Mouse (Mus musculus) liver, embryonic 14.5 days (tissue): Measurements from ENCODE around the gene Gng8. TPM values are rescaled to one million over a fixed set of nuclear protein-coding genes. Genes with fewer than 3 reads are reported as not detected.

Experiments used
- ATAC-seq: fragments of 200-750 bp; cut with Nextera tagmentation; 2 replicates; pipeline ENCODE4 v1.8.0; 2017; ENCODE audit warnings: moderate number of reproducible peaks, mild to moderate bottlenecking, moderate library complexity; ENCODE audit not compliant: insufficient read depth
- DNase-seq, 3 experiments: peaks; one replicate each; pipeline ENCODE4 v3.0.0-alpha.2; 2012 to 2013; ENCODE audit warnings: low read depth in 3 of 3, low spot score in 3 of 3
- H3K27ac ChIP-seq: fragments of 300-500 bp; sonication (generic); 2 replicates; pipeline ENCODE4 v1.5.1; 2014; ENCODE audit warnings: moderate library complexity, mild to moderate bottlenecking, control low read depth, inconsistent platforms
- H3K27me3 ChIP-seq: fragments of 300-500 bp; sonication (generic); 2 replicates; pipeline ENCODE4 v1.6.1; 2014; ENCODE audit warnings: mild to moderate bottlenecking, low read length, moderate library complexity; ENCODE audit not compliant: control insufficient read depth, insufficient read depth
- H3K36me3 ChIP-seq: fragments of 300-500 bp; sonication (generic); replicated peaks from 2 replicates; pipeline ENCODE4 v1.6.1; 2014; ENCODE audit warnings: low read depth; ENCODE audit not compliant: control insufficient read depth, insufficient read depth
- H3K4me1 ChIP-seq, 2 experiments: fragments of 200-500 bp in 1 of 2; fragments of 300-500 bp in 1 of 2; sonication (generic) in 1 of 2; replicated peaks; 2 replicates each; pipeline ENCODE4 v1.6.1; 2012 to 2014; ENCODE audit warnings: antibody characterized with exemption in 1 of 2, inconsistent platforms in 1 of 2, low read length in 1 of 2; ENCODE audit not compliant: control insufficient read depth in 2 of 2, insufficient read depth in 2 of 2
- H3K4me2 ChIP-seq: fragments of 300-500 bp; sonication (generic); 2 replicates; pipeline ENCODE4 v1.6.1; 2014; ENCODE audit warnings: low read depth, mild to moderate bottlenecking, control low read depth, moderate library complexity
- H3K4me3 ChIP-seq, 2 experiments: fragments of 200-500 bp in 1 of 2; fragments of 300-500 bp in 1 of 2; sonication (generic) in 1 of 2; 2 replicates each; pipeline ENCODE4 v1.5.1; 2012 to 2014; ENCODE audit warnings: low read depth in 2 of 2, low read length in 2 of 2, mild to moderate bottlenecking in 2 of 2, control low read depth in 1 of 2, inconsistent platforms in 1 of 2, moderate library complexity in 1 of 2; ENCODE audit not compliant: insufficient read depth in 1 of 2
- H3K9ac ChIP-seq: fragments of 300-500 bp; sonication (generic); replicated peaks from 2 replicates; pipeline ENCODE4 v1.6.1; 2014; ENCODE audit warnings: mild to moderate bottlenecking, control low read depth, moderate library complexity
- H3K9me3 ChIP-seq: fragments of 300-500 bp; sonication (generic); 2 replicates; pipeline ENCODE4 v1.6.1; 2016; ENCODE audit warnings: low read length, mixed read lengths; ENCODE audit not compliant: control insufficient read depth
- CTCF ChIP-seq: IDR thresholded peaks from 2 replicates; pipeline ENCODE4 v1.5.1; 2016; ENCODE audit warnings: antibody characterized with exemption, low read depth, control low read depth
- EP300 ChIP-seq: IDR thresholded peaks from 2 replicates; pipeline ENCODE4 v1.6.1; 2016; ENCODE audit warnings: antibody characterized with exemption, low read depth
- WGBS: fragments of 180-500 bp; shearing (Covaris S2); extraction: QIAGEN DNeasy Blood & Tissue Kit; methylation state at CpG from one replicate; pipeline ENCODE4 v1.1.7; 2014; ENCODE audit not compliant: insufficient replicate concordance; 5-methylcytosine and 5-hydroxymethylcytosine counted together
- polyA plus RNA-seq, 2 experiments: library from polyadenylated mRNA; depleted of rRNA in 1 of 2; stranded (reverse) in 1 of 2; unstranded in 1 of 2; fragments of >200 nt; fragmentation: Nextera tagmentation in 1 of 2; extraction: Ambion mirVana in 1 of 2; gene quantifications; 2 replicates each; pipeline versions ENCODE4 v1.2.1 to v1.2.3; 2012 to 2014

The Gng8 gene
- polyA plus RNA-seq, 2 experiments, result 0.47 TPM; not detected in 1

DNA sequence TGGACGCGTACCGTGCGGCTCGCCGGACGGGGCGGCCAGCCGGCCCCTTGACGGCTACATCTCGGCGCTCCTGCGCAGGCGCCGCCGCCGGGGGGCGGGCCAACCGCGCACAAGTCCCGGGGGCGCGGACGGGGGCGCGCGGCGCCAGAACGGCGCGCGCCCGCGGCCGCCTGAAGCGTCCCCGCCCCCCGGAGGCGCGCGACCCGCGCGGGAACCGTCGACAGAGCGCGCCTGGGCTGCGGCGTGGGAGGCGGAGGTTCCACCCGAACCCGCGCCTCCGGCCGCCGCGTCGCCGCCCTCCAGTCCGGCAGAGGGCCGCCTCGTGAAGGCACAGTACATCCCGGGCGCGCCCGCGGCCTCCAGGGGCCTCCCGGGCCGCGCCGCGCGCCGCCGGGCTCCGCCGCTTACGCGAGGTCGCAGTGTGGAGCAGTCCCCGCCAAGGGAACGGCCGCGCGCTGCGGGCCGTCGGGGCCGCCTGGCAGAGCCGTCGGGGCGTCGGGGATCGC is 6.3 kb upstream of the Gng8 start:
- no peak overlapping the region for H3K9ac ChIP-seq
- no peak for TF ChIP-seq CTCF
- WGBS, result 9% methylated on average over 79 of the region's 95 CpGs
- peak overlapping the region in 1 of 2 experiments; percentile 17; a peak in 2 of 4 replicates for H3K4me3 ChIP-seq
- no peak for DNase-seq
- no peaks in the 10 kb centered on the region for H3K4me1 ChIP-seq
- H3K36me3 ChIP-seq, result no peaks in the 10 kb centered on the region
- no peak overlapping the region for H3K27ac ChIP-seq
- peaks cover 37% of the 10 kb centered on the region for H3K27me3 ChIP-seq
- ATAC-seq, result no peak
- H3K4me2 ChIP-seq, result peak overlapping the region; percentile 4; the same call in 1 of the 2 replicates
- H3K9me3 ChIP-seq, result peaks cover 2% of the 10 kb centered on the region

DNA sequence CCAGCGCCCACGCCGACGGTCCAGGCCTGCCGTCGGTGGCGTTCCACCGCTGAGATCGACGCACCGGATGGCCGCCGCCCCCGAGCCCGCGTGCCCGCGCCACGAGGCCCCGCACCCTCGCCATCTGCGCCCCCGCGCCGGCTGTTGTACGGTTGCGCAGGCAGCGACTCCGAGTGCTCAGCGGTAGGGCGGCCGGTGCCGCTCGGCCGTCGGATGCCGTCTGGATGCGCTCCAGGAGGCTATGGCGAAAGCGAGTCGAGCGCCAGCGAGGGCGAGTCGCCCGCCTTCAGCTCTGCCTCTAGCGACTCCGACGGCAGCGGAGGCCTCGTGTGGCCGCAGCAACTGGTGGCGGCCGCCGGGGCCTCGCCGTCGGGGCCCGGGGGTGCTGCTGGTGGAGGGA is 5.7 kb upstream of the Gng8 start:
- DNase-seq (no peak), ATAC-seq (no peak)
- Histone ChIP-seq H3K36me3 (no peaks in the 10 kb centered on the region), H3K9ac (no peak overlapping the region), H3K4me3 (no peak overlapping the region), H3K4me1 (no peaks in the 10 kb centered on the region), H3K4me2 (no peak overlapping the region), H3K27me3 (peaks cover 43% of the 10 kb centered on the region), H3K27ac (no peak overlapping the region), H3K9me3 (peaks cover 2% of the 10 kb centered on the region)
- TF ChIP-seq CTCF, result no peak
- no peak for TF ChIP-seq EP300
- WGBS, result 37% methylated on average over 59 of the region's 59 CpGs

DNA sequence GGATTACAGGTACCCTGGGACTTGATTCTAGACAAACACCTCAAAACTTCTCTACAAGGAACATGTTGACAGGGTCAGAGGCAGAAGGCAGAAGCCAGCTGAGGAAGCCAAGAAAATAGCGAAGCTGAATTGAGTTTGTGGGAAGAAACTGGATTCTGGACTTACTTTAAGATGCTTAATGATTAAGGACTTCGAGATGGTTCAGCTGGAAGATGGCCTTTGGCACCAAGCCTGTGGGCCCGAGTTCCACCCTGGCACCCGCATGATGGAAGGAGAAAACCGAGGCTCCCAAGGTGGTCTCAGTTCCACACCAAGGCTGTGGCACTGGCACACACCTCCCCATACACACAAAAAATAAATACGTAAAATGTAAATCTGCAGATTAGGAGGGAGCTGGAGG is 1.1 kb upstream of the Gng8 start:
- Histone ChIP-seq H3K9me3 (peaks cover 2% of the 10 kb centered on the region), H3K9ac (no peak overlapping the region), H3K4me3 (no peak overlapping the region), H3K4me1 (peaks cover 10 to 11% of the 10 kb centered on the region in 2 experiments), H3K27ac (no peak overlapping the region), H3K4me2 (no peak overlapping the region), H3K36me3 (no peaks in the 10 kb centered on the region), H3K27me3 (peaks cover 61% of the 10 kb centered on the region)
- DNase-seq (no peak), ATAC-seq (no peak)
- TF ChIP-seq CTCF (no peak), EP300 (no peak)
- WGBS, result 40% methylated on average over 6 of the region's 6 CpGs

DNA sequence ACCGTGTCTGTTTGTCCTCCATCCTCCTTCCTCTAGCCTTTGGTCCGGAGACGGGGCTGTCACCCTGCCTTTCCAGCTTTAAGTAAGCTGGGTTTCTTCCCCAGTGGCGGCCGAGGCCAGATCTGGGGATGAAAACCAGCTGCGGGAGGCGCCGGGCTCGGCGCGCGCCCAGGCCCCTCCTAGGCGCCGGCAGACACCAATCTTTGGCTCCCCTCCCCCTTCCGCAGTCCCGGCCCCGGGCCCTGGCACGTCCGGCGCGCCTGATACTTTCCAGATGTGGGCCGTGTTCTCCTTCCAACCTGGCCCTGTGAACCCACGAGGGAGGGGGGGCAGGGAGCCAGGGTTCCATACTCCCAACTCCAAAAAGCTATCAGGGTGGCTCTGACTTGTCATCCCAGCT is 642 bp upstream of the Gng8 start:
- H3K4me2 ChIP-seq, result no peak overlapping the region
- WGBS, result 3% methylated on average over 23 of the region's 23 CpGs
- peaks cover 2% of the 10 kb centered on the region; the same call in 1 of the 2 replicates for H3K9me3 ChIP-seq
- peaks cover 10 to 11% of the 10 kb centered on the region in 2 experiments for H3K4me1 ChIP-seq
- ATAC-seq (no peak), DNase-seq (no peak)
- TF ChIP-seq CTCF (no peak), EP300 (no peak)
- H3K9ac ChIP-seq, result no peak overlapping the region
- H3K27me3 ChIP-seq, result peaks cover 57% of the 10 kb centered on the region
- H3K27ac ChIP-seq, result no peak overlapping the region
- no peaks in the 10 kb centered on the region for H3K36me3 ChIP-seq
- H3K4me3 ChIP-seq, result no peak overlapping the region

DNA sequence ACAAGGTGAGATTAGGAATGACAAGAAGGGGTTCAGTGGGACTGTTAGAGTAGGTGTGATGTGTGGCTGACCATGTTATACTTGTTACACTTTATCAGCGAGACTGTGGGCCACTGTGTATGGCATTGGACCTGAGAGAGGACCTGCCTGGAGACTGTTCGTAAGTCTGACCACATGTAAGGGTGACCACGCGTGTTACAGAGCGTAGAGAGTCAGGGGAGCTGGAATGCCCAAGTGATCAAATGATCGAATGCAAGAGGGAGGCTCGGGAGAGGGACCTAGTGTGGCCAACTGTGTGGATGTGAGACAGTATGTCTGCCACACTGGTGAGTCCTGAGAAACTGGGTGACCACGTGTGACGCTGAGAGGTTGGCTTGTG is 755 bp downstream of the Gng8 start:
- H3K27ac ChIP-seq, result no peak overlapping the region
- peak overlapping the region; percentile 70; the same call in 1 of the 2 replicates for H3K4me2 ChIP-seq
- H3K9ac ChIP-seq, result no peak overlapping the region
- 32% methylated on average over 9 of the region's 9 CpGs for WGBS
- no peak for TF ChIP-seq EP300
- TF ChIP-seq CTCF, result no peak
- ATAC-seq, result no peak
- peaks cover 46% of the 10 kb centered on the region for H3K27me3 ChIP-seq
- no peak overlapping the region for H3K4me3 ChIP-seq
- peaks cover 10 to 11% of the 10 kb centered on the region in 2 experiments for H3K4me1 ChIP-seq
- H3K36me3 ChIP-seq, result no peaks in the 10 kb centered on the region
- no peaks in the 10 kb centered on the region for H3K9me3 ChIP-seq
- DNase-seq, result no peak
